Mouse (Mus musculus) frontal cortex, adult (tissue): ENCODE data around the gene Rgs14.

Experiments used
- ATAC-seq: cut with Nextera tagmentation; 2 replicates; pipeline ENCODE4 v1.9.2; 2017; ENCODE audit warnings: mild to moderate bottlenecking, moderate library complexity, mixed read lengths; ENCODE audit not compliant: low TSS enrichment

The Rgs14 gene

GRCm38 (mm10) chr13:55404853-55405782 is 35.6 kb downstream of the Rgs14 start:
- peak; percentile 71 for ATAC-seq

GRCm38 (mm10) chr13:55405783-55406390 is 36.4 kb downstream of the Rgs14 start:
- peak; percentile 28; the same call in 1 of the 2 replicates for ATAC-seq

DNA sequence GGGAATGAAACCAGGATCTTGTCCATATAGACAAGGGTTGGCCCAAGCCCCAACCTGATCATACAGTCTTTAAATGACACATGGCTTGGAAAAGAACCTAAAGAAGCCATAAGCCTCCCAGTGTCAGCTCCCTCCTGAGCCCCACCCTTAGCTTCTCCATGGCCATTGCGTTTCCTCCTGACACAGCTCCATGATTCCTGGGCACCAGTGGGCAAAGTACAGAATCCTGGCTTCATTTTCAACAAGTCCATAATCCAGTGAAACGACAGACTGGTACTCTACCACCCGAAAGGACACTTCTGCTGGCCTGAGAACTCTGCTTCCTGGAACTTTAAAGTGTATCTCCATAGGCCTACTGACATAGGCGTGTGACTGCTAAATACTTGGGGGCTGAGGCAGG is 37.8 kb downstream of the Rgs14 start:
- ATAC-seq, result no peak

GRCm38 (mm10) chr13:55408546-55409120 is 39.1 kb downstream of the Rgs14 start:
- no peak for ATAC-seq

GRCm38 (mm10) chr13:55411826-55412225 is 42.3 kb downstream of the Rgs14 start:
- ATAC-seq, result no peak

GRCm38 (mm10) chr13:55412643-55413307 is 43.2 kb downstream of the Rgs14 start:
- no peak for ATAC-seq

DNA sequence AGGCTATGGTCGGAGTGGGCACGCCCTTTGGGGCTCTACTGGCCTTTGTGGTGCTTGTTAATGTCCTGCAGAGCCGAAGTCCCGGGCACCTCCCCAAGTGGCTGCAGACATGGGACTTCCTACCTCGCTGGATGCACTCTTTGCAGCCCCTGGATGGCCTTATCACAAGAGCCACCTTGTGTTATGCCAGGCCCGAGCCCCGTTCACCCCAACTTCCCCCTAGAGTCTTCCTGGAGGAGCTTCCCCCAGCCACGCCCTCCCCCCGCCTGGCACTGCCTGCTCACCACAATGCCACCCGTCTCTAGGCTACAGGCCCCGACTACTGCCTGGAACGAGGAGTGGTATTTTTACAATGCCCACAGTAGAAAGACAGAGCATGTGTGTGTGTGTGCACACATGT is 43.8 kb downstream of the Rgs14 start:
- no peak for ATAC-seq

DNA sequence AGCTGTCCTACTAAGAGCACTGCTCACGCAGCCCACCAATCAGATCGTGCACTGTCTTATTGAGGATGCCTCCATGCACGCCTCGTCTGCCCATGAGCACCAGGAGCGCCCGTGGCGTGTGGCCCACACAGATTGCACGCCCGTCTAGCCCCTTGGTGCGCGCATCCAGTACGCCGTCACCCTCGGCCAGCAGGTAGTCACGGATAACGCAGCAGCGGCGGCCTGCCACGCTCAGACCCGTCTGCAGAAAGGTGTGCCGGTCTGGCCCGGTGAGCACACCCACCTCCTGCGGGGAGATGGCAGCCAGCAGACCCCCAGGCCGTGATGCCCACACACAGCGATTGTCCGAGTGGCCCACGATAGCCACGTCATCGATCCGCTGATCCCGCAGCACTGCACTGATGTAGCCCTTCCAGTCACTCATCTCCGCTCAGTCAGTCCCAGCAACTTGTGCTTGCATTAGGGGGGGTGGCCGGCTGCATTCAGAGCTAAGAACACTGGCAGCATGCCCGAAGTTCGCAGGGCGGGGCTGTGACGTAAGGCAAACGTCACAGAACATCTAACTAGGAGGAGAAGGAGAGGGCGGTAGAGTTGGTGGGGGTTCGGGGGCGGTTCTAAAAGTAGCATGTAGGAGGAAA is 45.3 kb downstream of the Rgs14 start, which contains the start of gene Pfn3:
TSS of gene Pfn3 (minus strand) at position 490 of the 638 bp plus-strand sequence.
- ATAC-seq, result peak; percentile 50; the same call in 1 of the 2 replicates

DNA sequence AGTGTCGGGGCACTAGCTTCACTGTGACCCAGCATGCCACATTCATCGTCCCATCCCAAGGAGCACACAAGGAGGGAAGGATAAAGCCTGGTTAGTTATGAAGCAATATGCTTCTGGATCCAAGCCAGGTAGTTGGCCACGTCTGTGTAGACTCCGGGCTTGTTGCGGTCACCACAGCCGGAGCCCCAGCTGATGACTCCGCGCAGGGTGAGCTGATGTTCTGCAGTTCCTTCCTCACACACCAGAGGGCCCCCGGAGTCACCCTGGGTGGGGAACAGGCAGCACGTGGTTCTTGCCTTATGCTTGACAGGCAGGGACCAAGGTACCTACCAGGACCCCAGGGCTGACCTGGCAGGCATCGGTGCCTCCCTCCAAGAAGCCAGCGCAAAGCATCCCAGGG is 48.5 kb downstream of the Rgs14 start:
- ATAC-seq, result peak; percentile 71

- ATAC-seq, result no peak
These were observed 49.6 kb downstream of the Rgs14 start for GRCm38 (mm10) chr13:55419142-55419541.

GRCm38 (mm10) chr13:55420018-55420932 is 50.7 kb downstream of the Rgs14 start:
- 0 out of 2 replicates have a peak, but pooled peaks have one; percentile 7 for ATAC-seq

DNA sequence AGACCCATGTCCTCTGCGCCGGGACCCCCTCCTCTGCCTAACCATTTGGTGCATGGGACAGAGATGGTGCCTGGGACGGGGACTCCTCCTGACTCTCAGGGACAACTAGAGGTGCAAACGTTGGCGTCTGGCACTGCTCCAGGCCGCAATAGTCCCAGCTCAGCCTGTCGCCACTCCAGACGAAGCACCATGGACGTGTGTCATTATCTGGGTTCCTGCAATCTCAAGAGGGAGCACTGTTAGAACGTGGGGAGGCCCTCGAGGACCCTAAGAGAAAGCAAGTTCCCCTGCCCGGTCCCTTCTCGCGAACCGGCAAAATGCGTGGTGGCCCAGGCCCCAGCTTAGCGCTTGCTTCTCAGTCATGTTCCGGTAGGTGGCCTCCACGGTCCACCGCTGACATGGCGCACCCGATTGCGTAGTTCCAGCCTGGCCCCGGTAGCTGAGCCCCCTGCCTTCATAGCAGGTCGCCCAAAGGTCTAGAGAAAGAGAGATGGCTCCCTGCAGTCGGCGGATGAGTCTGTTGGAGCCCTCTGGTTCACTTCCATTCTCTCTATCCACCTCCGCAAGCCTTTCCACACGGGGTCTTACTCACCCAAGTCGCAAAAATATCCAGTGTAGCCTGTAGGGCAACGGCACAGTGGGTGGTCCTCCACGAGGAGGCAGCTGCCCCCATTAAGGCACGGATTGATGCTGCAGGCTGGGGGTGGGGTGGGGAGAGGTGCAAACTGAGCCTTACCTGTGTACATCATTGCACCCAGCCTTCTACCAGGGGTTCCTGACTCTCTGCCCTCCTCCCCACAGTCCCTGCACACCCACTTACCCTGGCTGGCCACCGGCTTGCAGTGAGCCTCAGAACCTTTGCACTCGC is 51.6 kb downstream of the Rgs14 start:
- peak; percentile 71 for ATAC-seq

- no peak for ATAC-seq
These were observed 57.1 kb downstream of the Rgs14 start, which contains the start of gene F12 for GRCm38 (mm10) chr13:55426613-55427012. Gene F12, minus strand, starts transcription at chr13:55426793.

- ATAC-seq, result no peak
These were observed 59.8 kb downstream of the Rgs14 start for GRCm38 (mm10) chr13:55429226-55429888.

DNA sequence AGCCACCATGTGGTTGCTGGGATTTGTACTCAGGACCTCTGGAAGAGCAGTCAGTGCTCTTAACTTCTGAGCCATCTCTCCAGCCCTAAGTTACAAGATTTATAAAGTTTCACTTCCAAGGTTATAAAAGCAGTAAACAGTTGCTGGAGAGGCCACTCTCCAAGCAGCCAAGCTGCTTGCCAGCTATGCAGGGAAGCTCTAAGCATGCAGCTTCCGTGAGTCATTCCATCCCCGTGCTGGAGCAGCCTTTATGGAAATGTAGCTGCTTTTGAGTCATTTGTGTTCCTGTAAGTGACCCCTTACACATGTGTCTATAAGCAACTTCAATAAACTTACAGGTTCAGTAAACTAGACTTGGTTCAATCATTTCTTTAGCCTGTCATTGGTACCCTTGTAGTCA is 61.0 kb downstream of the Rgs14 start:
- ATAC-seq, result no peak; the same call in 1 of the 2 replicates

GRCm38 (mm10) chr13:55431889-55432685 is 62.6 kb downstream of the Rgs14 start:
- no peak for ATAC-seq
